Mouse (Mus musculus): ENCODE results near the gene Pnpla8.

DNA sequence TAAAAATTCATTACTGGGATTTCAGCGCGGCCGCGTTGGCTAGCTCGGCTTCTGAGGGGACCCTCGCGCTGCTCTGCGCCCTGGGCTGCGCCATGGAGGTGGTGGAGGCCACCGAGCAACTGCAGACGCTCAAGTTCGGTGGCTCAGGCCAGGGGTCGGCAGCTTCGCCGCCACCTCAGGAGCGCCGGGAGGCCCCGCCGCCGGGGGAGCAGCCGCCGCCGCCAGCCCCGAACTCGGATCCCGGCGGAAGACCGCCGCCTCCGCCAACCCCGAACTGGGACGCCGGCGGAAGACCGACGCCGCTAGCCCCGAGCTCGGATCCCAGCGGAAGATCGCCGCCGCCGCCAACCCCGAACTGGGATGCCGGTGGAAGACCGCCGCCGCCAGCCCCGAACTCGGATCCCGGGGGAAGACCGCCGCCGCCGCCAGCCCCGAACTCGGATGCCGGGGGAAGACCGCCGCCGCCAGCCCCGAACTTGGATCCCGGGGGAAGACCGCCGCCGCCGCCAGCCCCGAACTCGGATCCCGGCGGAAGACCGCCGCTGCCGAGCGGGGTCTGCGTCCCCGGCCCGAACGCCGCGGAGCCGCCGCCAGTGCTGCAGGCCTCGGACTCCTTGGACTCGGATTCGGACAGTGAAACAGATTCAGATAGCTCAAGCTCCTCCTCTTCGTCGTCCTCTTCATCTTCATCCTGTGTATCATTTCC is 634 bp downstream of the Pnpla8 start:
- TF ChIP-seq GATA1 (IDR thresholded peaks at IDR 0.05; ENCODE audit: low read depth, low read length): no peak
- TF ChIP-seq HCFC1 (IDR thresholded peaks at IDR 0.05; ENCODE audit: low read depth, low read length): no peak
